Mouse (Mus musculus): ENCODE results near the gene Brsk1. TPM values are rescaled to one million over a fixed set of nuclear protein-coding genes. Genes with fewer than 3 reads are reported as not detected.

Gene Brsk1
- polyA plus RNA-seq, 1 experiment from 2014 or later, result 0.31 TPM

- H3K27ac ChIP-seq (ENCODE audit: low read length), result no peak overlapping the region
- H3K36me3 ChIP-seq (ENCODE audit: insufficient read depth, low read length), result peaks cover 30% of the 10 kb centered on the region; the same call in 1 of the 2 replicates
- H3K9me3 ChIP-seq (ENCODE audit: low read length), result no peaks in the 10 kb centered on the region
- WGBS, result 92% methylated on average over 2 of the region's 2 CpGs
- no peak overlapping the region for H3K4me2 ChIP-seq (replicated peaks; ENCODE audit: low read depth, low read length)
- H3K4me3 ChIP-seq (ENCODE audit: low read depth, low read length), result no peak overlapping the region
- H3K9ac ChIP-seq (replicated peaks; ENCODE audit: low read depth), result no peak overlapping the region
- peaks cover 5% of the 10 kb centered on the region; the same call in 1 of the 2 replicates for H3K4me1 ChIP-seq (ENCODE audit: insufficient read depth, low read depth, low read length)
- no peak for TF ChIP-seq CTCF (IDR thresholded peaks at IDR 0.05)
- TF ChIP-seq EP300 (IDR thresholded peaks at IDR 0.05), result no peak
- DNase-seq (ENCODE audit: low spot score) (no peak), ATAC-seq (no peak)
- H3K27me3 ChIP-seq (replicated peaks; ENCODE audit: insufficient read depth, low read length), result no peaks in the 10 kb centered on the region
Observed at GRCm38 (mm10) chr7:4647992-4648391, 42.4 kb upstream of the Brsk1 start.

- no peak for ATAC-seq
Observed at GRCm38 (mm10) chr7:4651581-4651980, 38.8 kb upstream of the Brsk1 start.

DNA sequence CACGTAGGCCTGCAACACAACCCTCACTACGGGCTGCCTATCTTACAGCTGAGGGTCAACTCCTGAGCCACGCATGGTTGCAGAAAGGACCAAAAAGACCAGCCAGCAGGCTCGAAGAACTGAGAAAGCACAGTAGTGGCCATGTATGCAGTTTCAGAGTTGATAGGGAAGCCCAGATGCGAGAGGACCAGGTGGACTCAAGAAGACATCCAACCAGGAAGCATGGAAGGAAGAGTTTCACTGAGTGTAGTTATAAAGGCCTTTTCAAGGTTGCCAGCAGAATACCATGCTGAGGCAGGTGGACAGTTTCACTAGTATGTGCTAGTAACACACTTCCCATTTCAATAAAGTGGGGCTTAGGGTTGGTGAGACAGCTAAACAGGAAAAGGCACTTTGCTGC lies 37.7 kb upstream of the Brsk1 start:
- DNase-seq (ENCODE audit: low spot score), result no peak
- Histone ChIP-seq H3K4me1 (ENCODE audit: insufficient read depth, low read depth, low read length) (peaks cover 16% of the 10 kb centered on the region; the same call in 1 of the 2 replicates), H3K27me3 (replicated peaks; ENCODE audit: insufficient read depth, low read length) (no peaks in the 10 kb centered on the region), H3K36me3 (ENCODE audit: insufficient read depth, low read length) (no peaks in the 10 kb centered on the region), H3K9ac (replicated peaks; ENCODE audit: low read depth) (no peak overlapping the region), H3K27ac (ENCODE audit: low read length) (no peak overlapping the region), H3K4me3 (ENCODE audit: low read depth, low read length) (no peak overlapping the region), H3K9me3 (ENCODE audit: low read length) (no peaks in the 10 kb centered on the region), H3K4me2 (replicated peaks; ENCODE audit: low read depth, low read length) (no peak overlapping the region)
- ATAC-seq, result no peak
- TF ChIP-seq EP300 (IDR thresholded peaks at IDR 0.05) (no peak), CTCF (IDR thresholded peaks at IDR 0.05) (no peak)
- WGBS, result 68% methylated on average over 5 of the region's 5 CpGs

More at GRCm38 (mm10) chr7:4651581-4651980, 38.8 kb upstream of the Brsk1 start:
- Histone ChIP-seq H3K4me2 (replicated peaks; ENCODE audit: low read depth, low read length) (no peak overlapping the region), H3K36me3 (ENCODE audit: insufficient read depth, low read length) (no peaks in the 10 kb centered on the region), H3K4me1 (ENCODE audit: insufficient read depth, low read depth, low read length) (peaks cover 12% of the 10 kb centered on the region; the same call in 1 of the 2 replicates), H3K4me3 (ENCODE audit: low read depth, low read length) (no peak overlapping the region), H3K9me3 (ENCODE audit: low read length) (no peaks in the 10 kb centered on the region), H3K27me3 (replicated peaks; ENCODE audit: insufficient read depth, low read length) (no peaks in the 10 kb centered on the region), H3K9ac (replicated peaks; ENCODE audit: low read depth) (no peak overlapping the region), H3K27ac (ENCODE audit: low read length) (no peak overlapping the region)
- no peak for DNase-seq (ENCODE audit: low spot score)
- TF ChIP-seq EP300 (IDR thresholded peaks at IDR 0.05), result no peak
- TF ChIP-seq CTCF (IDR thresholded peaks at IDR 0.05), result no peak
- 62% methylated on average over 8 of the region's 8 CpGs for WGBS

DNA sequence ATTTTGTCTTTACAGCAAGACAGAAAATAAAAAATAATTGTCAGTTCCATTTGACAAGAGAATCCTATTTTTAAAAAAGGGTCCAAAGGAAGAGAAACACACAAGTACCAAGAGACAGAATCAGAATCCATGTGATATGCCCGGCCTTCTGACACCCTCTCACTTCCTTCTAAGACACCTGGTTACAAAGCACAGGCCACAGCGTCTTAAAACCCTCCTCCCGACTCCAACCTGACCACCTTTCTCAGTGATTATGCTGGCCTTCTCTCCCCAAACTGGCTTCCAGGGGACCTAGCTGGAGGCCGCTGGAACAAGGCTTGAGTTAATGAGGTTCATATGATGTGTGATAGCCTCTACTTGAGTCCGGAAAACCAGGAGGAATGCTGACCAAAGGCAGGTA lies 37.1 kb upstream of the Brsk1 start:
- 69% methylated on average over 5 of the region's 5 CpGs for WGBS
- TF ChIP-seq CTCF (IDR thresholded peaks at IDR 0.05), result no peak
- no peak for TF ChIP-seq EP300 (IDR thresholded peaks at IDR 0.05)
- Histone ChIP-seq H3K4me3 (ENCODE audit: low read depth, low read length) (no peak overlapping the region), H3K27me3 (replicated peaks; ENCODE audit: insufficient read depth, low read length) (no peaks in the 10 kb centered on the region), H3K9ac (replicated peaks; ENCODE audit: low read depth) (no peak overlapping the region), H3K9me3 (ENCODE audit: low read length) (no peaks in the 10 kb centered on the region), H3K4me2 (replicated peaks; ENCODE audit: low read depth, low read length) (no peak overlapping the region), H3K27ac (ENCODE audit: low read length) (no peak overlapping the region), H3K36me3 (ENCODE audit: insufficient read depth, low read length) (no peaks in the 10 kb centered on the region), H3K4me1 (ENCODE audit: insufficient read depth, low read depth, low read length) (peaks cover 19% of the 10 kb centered on the region; the same call in 1 of the 2 replicates)
- ATAC-seq (no peak), DNase-seq (ENCODE audit: low spot score) (no peak)

DNA sequence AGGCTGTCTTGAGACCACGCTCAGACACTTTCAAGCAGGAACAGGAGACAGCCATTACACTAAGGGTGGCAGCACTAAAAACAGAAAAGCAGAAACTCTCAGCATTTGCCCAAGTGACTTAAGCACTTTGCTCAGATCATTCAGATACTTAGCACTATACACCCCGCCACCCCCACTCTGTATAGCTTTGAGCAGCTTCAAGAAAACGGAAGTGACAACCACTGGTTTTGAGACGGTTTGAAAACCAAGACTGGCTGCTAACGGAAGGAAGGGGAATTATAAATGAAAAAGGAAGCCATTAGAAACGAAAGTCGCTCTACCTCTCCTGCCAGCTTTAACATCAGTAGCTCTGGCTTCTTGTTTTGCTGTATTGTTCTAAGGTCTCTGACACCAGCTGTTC lies 36.6 kb upstream of the Brsk1 start:
- H3K9ac ChIP-seq (replicated peaks; ENCODE audit: low read depth), result no peak overlapping the region
- H3K9me3 ChIP-seq (ENCODE audit: low read length), result no peaks in the 10 kb centered on the region
- DNase-seq (ENCODE audit: low spot score) (peak; percentile 42), ATAC-seq (no peak)
- H3K4me1 ChIP-seq (ENCODE audit: insufficient read depth, low read depth, low read length), result peaks cover 19% of the 10 kb centered on the region; the same call in 1 of the 2 replicates
- H3K36me3 ChIP-seq (ENCODE audit: insufficient read depth, low read length), result no peaks in the 10 kb centered on the region
- H3K4me2 ChIP-seq (replicated peaks; ENCODE audit: low read depth, low read length), result 0 out of 2 replicates have a peak overlapping the region, but pooled peaks have one; percentile 11
- WGBS, result 61% methylated on average over 7 of the region's 7 CpGs
- H3K27ac ChIP-seq (ENCODE audit: low read length), result peak overlapping the region; percentile 54
- no peak overlapping the region for H3K4me3 ChIP-seq (ENCODE audit: low read depth, low read length)
- no peak for TF ChIP-seq CTCF (IDR thresholded peaks at IDR 0.05)
- TF ChIP-seq EP300 (IDR thresholded peaks at IDR 0.05), result no peak
- no peaks in the 10 kb centered on the region for H3K27me3 ChIP-seq (replicated peaks; ENCODE audit: insufficient read depth, low read length)

DNA sequence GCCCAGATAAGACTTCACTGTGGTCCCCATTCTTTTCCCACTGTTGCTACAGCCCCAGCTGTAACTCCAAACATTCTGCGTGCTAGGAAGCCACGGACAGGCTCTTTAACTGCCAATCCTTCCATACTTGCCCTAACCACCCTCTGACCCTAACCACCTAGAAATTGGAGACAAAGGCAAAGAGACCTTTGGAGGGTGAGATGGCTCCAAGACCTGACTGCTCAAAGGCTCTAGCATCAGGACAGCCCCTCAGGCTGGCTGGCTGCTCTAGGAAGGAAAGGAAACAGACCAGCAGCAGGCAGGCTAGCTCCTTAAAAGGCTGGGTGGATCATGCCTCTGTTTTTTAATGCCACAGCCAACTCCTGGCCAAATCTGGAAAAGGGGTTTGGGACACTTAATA lies 36.2 kb upstream of the Brsk1 start:
- Histone ChIP-seq H3K27ac (ENCODE audit: low read length) (peak overlapping the region; percentile 54), H3K36me3 (ENCODE audit: insufficient read depth, low read length) (no peaks in the 10 kb centered on the region), H3K4me2 (replicated peaks; ENCODE audit: low read depth, low read length) (0 out of 2 replicates have a peak overlapping the region, but pooled peaks have one; percentile 11), H3K9ac (replicated peaks; ENCODE audit: low read depth) (no peak overlapping the region; the same call in 1 of the 2 replicates), H3K9me3 (ENCODE audit: low read length) (no peaks in the 10 kb centered on the region), H3K4me1 (ENCODE audit: insufficient read depth, low read depth, low read length) (peaks cover 19% of the 10 kb centered on the region; the same call in 1 of the 2 replicates), H3K27me3 (replicated peaks; ENCODE audit: insufficient read depth, low read length) (no peaks in the 10 kb centered on the region), H3K4me3 (ENCODE audit: low read depth, low read length) (no peak overlapping the region)
- 70% methylated on average over 2 of the region's 2 CpGs for WGBS
- no peak for DNase-seq (ENCODE audit: low spot score)
- no peak for ATAC-seq
- TF ChIP-seq EP300 (IDR thresholded peaks at IDR 0.05) (no peak), CTCF (IDR thresholded peaks at IDR 0.05) (no peak)

GRCm38 (mm10) chr7:4655393-4655792 lies 35.0 kb upstream of the Brsk1 start:
- Histone ChIP-seq H3K4me2 (replicated peaks; ENCODE audit: low read depth, low read length) (no peak overlapping the region), H3K9me3 (ENCODE audit: low read length) (no peaks in the 10 kb centered on the region), H3K4me1 (ENCODE audit: insufficient read depth, low read depth, low read length) (peaks cover 19% of the 10 kb centered on the region; the same call in 1 of the 2 replicates), H3K27ac (ENCODE audit: low read length) (no peak overlapping the region), H3K27me3 (replicated peaks; ENCODE audit: insufficient read depth, low read length) (no peaks in the 10 kb centered on the region), H3K9ac (replicated peaks; ENCODE audit: low read depth) (no peak overlapping the region), H3K36me3 (ENCODE audit: insufficient read depth, low read length) (no peaks in the 10 kb centered on the region), H3K4me3 (ENCODE audit: low read depth, low read length) (no peak overlapping the region)
- ATAC-seq, result no peak
- WGBS, result 77% methylated on average over 4 of the region's 4 CpGs
- TF ChIP-seq CTCF (IDR thresholded peaks at IDR 0.05) (no peak), EP300 (IDR thresholded peaks at IDR 0.05) (no peak)
- no peak for DNase-seq (ENCODE audit: low spot score)

Data from lung, postnatal 0 days (tissue).